Mouse (Mus musculus): ENCODE data around the gene Ccnd3. TPM values are rescaled to one million over a fixed set of nuclear protein-coding genes. Genes with fewer than 3 reads are reported as not detected.
A peak's percentile ranks its signal among the peaks of the same experiment; 100 is the strongest.
"Not testable (repeated sequence)": the region's sequence is repeated elsewhere in the genome, so short reads cannot be mapped to it uniquely, and the experiment has no call there.

The Ccnd3 gene
- polyA plus RNA-seq, 1 experiment, result 68.5 TPM

- TF ChIP-seq CTCF (IDR thresholded peaks at IDR 0.05; ENCODE audit: borderline replicate concordance, extremely low read depth, insufficient read depth, insufficient read length), result peak; percentile 91
- TF ChIP-seq POLR2A (IDR thresholded peaks at IDR 0.05; ENCODE audit: borderline replicate concordance, extremely low read depth, insufficient read depth, insufficient read length, poor library complexity, severe bottlenecking), result peak; percentile 47; the same call in 1 of the 2 replicates
- DNase-seq (ENCODE audit: low read depth), result peak; percentile 99
These were observed 106.2 kb downstream of the Ccnd3 start, which contains the start of the genes Bysl, Med20 and Gm20517 for GRCm38 (mm10) chr17:47610849-47611660. Bysl (minus strand) TSS chr17:47611492. Med20 (plus strand) TSS chr17:47611582. Gm20517 (plus strand) TSS chr17:47611589.

GRCm38 (mm10) chr17:47611661-47611982, 106.8 kb downstream of the Ccnd3 start:
- TF ChIP-seq CTCF (IDR thresholded peaks at IDR 0.05; ENCODE audit: borderline replicate concordance, extremely low read depth, insufficient read depth, insufficient read length) (no peak), POLR2A (IDR thresholded peaks at IDR 0.05; ENCODE audit: borderline replicate concordance, extremely low read depth, insufficient read depth, insufficient read length, poor library complexity, severe bottlenecking) (no peak)
- no peak for DNase-seq (ENCODE audit: low read depth)

- TF ChIP-seq CTCF (IDR thresholded peaks at IDR 0.05; ENCODE audit: borderline replicate concordance, extremely low read depth, insufficient read depth, insufficient read length) (peak; percentile 54), POLR2A (IDR thresholded peaks at IDR 0.05; ENCODE audit: borderline replicate concordance, extremely low read depth, insufficient read depth, insufficient read length, poor library complexity, severe bottlenecking) (no peak)
- DNase-seq (ENCODE audit: low read depth), result no peak
These were observed 109.2 kb downstream of the Ccnd3 start for GRCm38 (mm10) chr17:47614018-47614417.

GRCm38 (mm10) chr17:47616119-47616518, 111.3 kb downstream of the Ccnd3 start:
- DNase-seq (ENCODE audit: low read depth), result no peak
- TF ChIP-seq POLR2A (IDR thresholded peaks at IDR 0.05; ENCODE audit: borderline replicate concordance, extremely low read depth, insufficient read depth, insufficient read length, poor library complexity, severe bottlenecking), result no peak
- TF ChIP-seq CTCF (IDR thresholded peaks at IDR 0.05; ENCODE audit: borderline replicate concordance, extremely low read depth, insufficient read depth, insufficient read length), result no peak

- no peak for DNase-seq (ENCODE audit: low read depth)
- no peak for TF ChIP-seq POLR2A (IDR thresholded peaks at IDR 0.05; ENCODE audit: borderline replicate concordance, extremely low read depth, insufficient read depth, insufficient read length, poor library complexity, severe bottlenecking)
- TF ChIP-seq CTCF (IDR thresholded peaks at IDR 0.05; ENCODE audit: borderline replicate concordance, extremely low read depth, insufficient read depth, insufficient read length), result no peak
These were observed 111.8 kb downstream of the Ccnd3 start for GRCm38 (mm10) chr17:47616652-47617051.

GRCm38 (mm10) chr17:47617605-47618307, 112.9 kb downstream of the Ccnd3 start:
- no peak for TF ChIP-seq POLR2A (IDR thresholded peaks at IDR 0.05; ENCODE audit: borderline replicate concordance, extremely low read depth, insufficient read depth, insufficient read length, poor library complexity, severe bottlenecking)
- no peak for TF ChIP-seq CTCF (IDR thresholded peaks at IDR 0.05; ENCODE audit: borderline replicate concordance, extremely low read depth, insufficient read depth, insufficient read length)
- DNase-seq (ENCODE audit: low read depth), result no peak

DNA sequence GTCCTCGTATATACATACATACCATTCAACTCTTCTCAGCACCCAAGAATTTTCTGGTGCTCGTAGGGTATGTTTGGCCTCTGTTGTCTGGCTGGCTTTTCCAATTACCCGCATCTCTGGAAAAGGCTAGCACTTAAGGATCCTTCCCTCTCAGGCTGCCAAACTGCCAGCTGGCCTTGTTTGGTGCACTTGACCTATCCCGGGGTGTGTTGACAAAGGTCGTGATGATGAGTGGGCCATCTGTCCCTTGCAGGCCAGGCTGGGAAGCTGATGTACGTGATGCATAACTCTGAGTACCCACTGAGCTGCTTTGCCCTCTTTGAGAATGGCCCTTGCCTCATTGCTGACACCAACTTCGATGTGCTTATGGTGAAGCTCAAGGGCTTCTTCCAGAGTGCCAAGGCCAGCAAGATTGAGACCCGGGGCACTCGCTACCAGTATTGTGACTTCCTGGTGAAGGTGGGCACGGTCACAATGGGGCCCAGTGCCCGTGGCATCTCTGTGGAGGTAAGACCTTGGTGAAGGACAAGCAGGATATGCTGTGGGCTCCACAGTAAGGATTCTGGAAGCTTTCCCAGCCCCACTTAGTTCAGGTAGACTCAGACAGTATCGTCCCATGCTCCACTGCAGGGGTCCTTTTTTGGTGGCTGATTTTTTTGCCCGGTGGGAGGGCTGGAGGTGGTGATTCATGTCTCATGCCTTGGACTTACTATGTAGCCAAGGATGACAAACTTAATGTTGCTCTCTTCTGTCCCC, 113.9 kb downstream of the Ccnd3 start:
- no peak for DNase-seq (ENCODE audit: low read depth)

GRCm38 (mm10) chr17:47622912-47623554, 118.2 kb downstream of the Ccnd3 start:
- no peak for TF ChIP-seq CTCF (IDR thresholded peaks at IDR 0.05; ENCODE audit: borderline replicate concordance, extremely low read depth, insufficient read depth, insufficient read length)
- TF ChIP-seq POLR2A (IDR thresholded peaks at IDR 0.05; ENCODE audit: borderline replicate concordance, extremely low read depth, insufficient read depth, insufficient read length, poor library complexity, severe bottlenecking), result no peak
- DNase-seq (ENCODE audit: low read depth), result no peak

More for the DNA sequence above, 113.9 kb downstream of the Ccnd3 start:
- TF ChIP-seq POLR2A (IDR thresholded peaks at IDR 0.05; ENCODE audit: borderline replicate concordance, extremely low read depth, insufficient read depth, insufficient read length, poor library complexity, severe bottlenecking) (no peak), CTCF (IDR thresholded peaks at IDR 0.05; ENCODE audit: borderline replicate concordance, extremely low read depth, insufficient read depth, insufficient read length) (no peak)

DNA sequence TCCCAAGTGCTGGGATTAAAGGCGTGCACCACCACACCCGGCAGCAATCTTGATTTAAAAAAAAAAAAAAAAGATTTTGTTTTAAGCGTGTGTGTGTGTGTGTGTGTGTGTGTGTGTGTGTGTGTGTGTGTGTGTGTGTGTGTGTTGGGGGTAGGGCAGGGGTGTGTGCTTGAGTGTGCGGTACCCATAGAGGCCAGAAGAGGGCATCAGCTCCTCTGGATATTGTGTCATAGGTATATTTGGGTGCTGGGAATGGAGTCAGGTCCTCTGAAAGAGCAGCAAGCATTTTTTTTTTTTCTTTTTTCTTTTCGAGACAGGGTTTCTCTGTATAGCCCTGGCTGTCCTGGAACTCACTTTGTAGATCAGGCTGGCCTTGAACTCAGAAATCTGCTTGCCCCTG, 119.7 kb downstream of the Ccnd3 start:
- DNase-seq (ENCODE audit: low read depth), result not testable (repeated sequence)

DNA sequence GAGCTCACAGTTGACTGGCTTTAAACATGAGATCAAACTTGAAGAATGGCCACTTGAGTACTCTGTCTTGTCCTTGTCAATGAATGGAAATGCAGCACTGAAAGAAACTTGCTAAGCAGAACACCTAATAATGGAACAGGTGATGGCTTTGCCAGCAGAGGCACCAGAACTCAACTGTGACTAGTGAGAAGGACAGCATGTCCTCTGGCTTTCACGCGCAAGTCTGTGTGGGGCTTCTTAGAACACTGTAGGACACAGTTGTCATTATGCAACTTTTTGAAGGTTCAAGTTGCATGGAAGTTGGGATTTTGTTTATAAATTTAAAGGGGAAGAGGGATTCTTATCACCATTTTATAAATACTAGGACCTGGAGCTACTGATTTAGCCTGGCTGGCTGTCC, 120.2 kb downstream of the Ccnd3 start:
- DNase-seq (ENCODE audit: low read depth), result no peak
- TF ChIP-seq POLR2A (IDR thresholded peaks at IDR 0.05; ENCODE audit: borderline replicate concordance, extremely low read depth, insufficient read depth, insufficient read length, poor library complexity, severe bottlenecking) (no peak), CTCF (IDR thresholded peaks at IDR 0.05; ENCODE audit: borderline replicate concordance, extremely low read depth, insufficient read depth, insufficient read length) (no peak)

GRCm38 (mm10) chr17:47626031-47626430, 121.2 kb downstream of the Ccnd3 start:
- no peak for TF ChIP-seq CTCF (IDR thresholded peaks at IDR 0.05; ENCODE audit: borderline replicate concordance, extremely low read depth, insufficient read depth, insufficient read length)
- TF ChIP-seq POLR2A (IDR thresholded peaks at IDR 0.05; ENCODE audit: borderline replicate concordance, extremely low read depth, insufficient read depth, insufficient read length, poor library complexity, severe bottlenecking), result no peak
- DNase-seq (ENCODE audit: low read depth), result no peak

All from brain, embryonic 14.5 days (tissue).